Mouse (Mus musculus): ENCODE results near the gene Tnfrsf1a.

- TF ChIP-seq POLR2A (IDR thresholded peaks at IDR 0.05; ENCODE audit: control insufficient read depth, extremely low read depth, insufficient read depth, low read length, poor library complexity) (no peak), CTCF (IDR thresholded peaks at IDR 0.05; ENCODE audit: borderline replicate concordance, control insufficient read depth, extremely low read depth, insufficient read depth, low read length, poor library complexity) (no peak)
Measured at GRCm38 (mm10) chr6:125357334-125357733, 8.2 kb downstream of the Tnfrsf1a start.

All from thymus, adult 2 months (tissue).